Mouse (Mus musculus): ENCODE measurements around the gene Ggta1.

DNA sequence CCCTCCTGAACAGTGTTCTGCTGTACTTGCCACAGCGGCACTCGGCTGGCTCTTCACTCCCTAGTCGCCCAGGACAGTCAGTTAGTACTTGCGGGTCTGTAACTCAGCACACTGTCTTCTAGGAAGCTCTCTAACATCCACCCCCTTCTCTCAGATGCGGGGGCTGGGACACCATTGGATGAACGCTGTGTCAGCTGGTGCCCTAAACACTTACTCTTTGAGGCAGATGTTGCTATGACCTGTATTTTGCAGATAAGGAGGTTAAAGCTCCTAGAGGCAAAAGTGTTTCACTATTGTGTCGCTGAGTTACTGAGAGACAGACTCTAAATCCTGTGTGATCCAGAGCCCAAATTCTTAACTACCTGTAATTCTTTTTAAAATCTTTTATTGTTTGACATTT lies 36.4 kb upstream of the Ggta1 start:
- TF ChIP-seq POLR2A (IDR thresholded peaks at IDR 0.05; ENCODE audit: low read depth, low read length) (no peak), CTCF (IDR thresholded peaks at IDR 0.05; ENCODE audit: extremely low read depth, insufficient read depth, insufficient read length, insufficient replicate concordance) (no peak)
